Mouse (Mus musculus): ENCODE measurements around the gene Ccdc103.

DNA sequence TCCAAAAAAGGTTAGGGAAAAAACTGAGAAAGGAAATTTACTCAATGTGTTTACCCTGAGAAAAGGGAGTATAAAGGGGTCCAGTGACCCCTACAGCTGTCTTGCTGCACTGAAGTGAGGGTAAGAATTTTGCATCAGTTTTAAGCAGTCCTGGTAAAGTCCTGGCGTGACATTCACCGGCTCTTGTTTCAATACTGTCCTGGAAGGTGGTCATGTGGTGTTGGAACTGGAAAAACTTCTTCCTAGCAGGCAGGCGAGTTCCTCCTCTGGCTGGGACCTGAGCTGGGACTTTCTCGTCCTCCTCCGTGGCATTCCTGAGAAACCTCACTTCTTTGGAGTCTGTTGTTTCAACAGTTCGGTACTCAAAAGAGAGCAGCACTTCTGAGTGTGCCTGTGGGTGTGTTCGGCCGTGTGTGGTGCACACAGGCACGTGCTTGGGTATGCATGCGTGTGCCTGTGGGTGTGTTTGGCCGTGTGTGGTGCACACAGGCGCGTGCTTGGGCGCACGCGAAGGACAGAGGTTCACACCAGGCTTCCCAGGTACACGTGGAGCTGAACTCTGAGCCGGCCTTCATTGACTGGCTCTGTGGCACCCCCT lies 48.2 kb upstream of the Ccdc103 start:
- TF ChIP-seq CTCF (IDR thresholded peaks at IDR 0.05; ENCODE audit: control insufficient read depth, insufficient read depth, low read length) (no peak), POLR2A (IDR thresholded peaks at IDR 0.05; ENCODE audit: borderline replicate concordance, control insufficient read depth, low read depth, low read length) (no peak)

All from bone marrow, adult 2 months (tissue).